Comparison of ENCODE assay signal across 29 mouse cellular contexts in genomic region chr1:182961076-182961475, GRCm38 (mm10). TPM values are rescaled to one million over a fixed set of nuclear protein-coding genes. Genes with fewer than 3 reads are reported as not detected.
DNase-seq lines count a peak whose midpoint lies in the region; ATAC-seq and TF ChIP-seq lines count a peak whose summit lies in the region.
"Had no signal": no experiment of that assay in that cellular context is flagged by ENCODE, and none has a peak within 500 bp of the region (broad histone marks: within the 10 kb centered on the region; RNA-seq: fewer than 3 reads in every experiment).

No protein-coding gene starts in this region.

- TF ChIP-seq CTCF in stomach, postnatal 0 days (IDR thresholded peaks at IDR 0.05; ENCODE audit: low read depth): no peak

- H3K4me3 ChIP-seq in kidney, embryonic 16.5 days (ENCODE audit: low read length): no peak overlapping the region
- no peak overlapping the region for H3K4me3 ChIP-seq in stomach, embryonic 16.5 days (replicated peaks; ENCODE audit: low read length)
- H3K4me3 ChIP-seq in stomach, postnatal 0 days (ENCODE audit: low read depth, low read length): no peak overlapping the region
- H3K4me3 ChIP-seq: gastrocnemius, adult 2 months; hindbrain, embryonic 13.5 days had no signal

- no peak overlapping the region for H3K27ac ChIP-seq in kidney, embryonic 16.5 days (ENCODE audit: low read length)
- peak overlapping the region; percentile 10; the same call in 1 of the 2 replicates for H3K27ac ChIP-seq in stomach, embryonic 16.5 days (ENCODE audit: low read length)
- no peak overlapping the region for H3K27ac ChIP-seq in stomach, postnatal 0 days (replicated peaks)
- H3K27ac ChIP-seq: heart, embryonic 15.5 days; hindbrain, embryonic 13.5 days; hindbrain, postnatal 0 days had no signal

- peaks cover 28% of the 10 kb centered on the region for H3K4me1 ChIP-seq in kidney, embryonic 16.5 days (ENCODE audit: insufficient read depth, low read length)
- peaks cover 14% of the 10 kb centered on the region for H3K4me1 ChIP-seq in stomach, embryonic 16.5 days (ENCODE audit: control insufficient read depth, insufficient read depth, low read length)
- 0 out of 2 replicates have a peak, but pooled peaks cover 7% of the 10 kb centered on the region for H3K4me1 ChIP-seq in stomach, postnatal 0 days (replicated peaks; ENCODE audit: control insufficient read depth, insufficient read depth)

- H3K9me3 ChIP-seq in kidney, embryonic 16.5 days (ENCODE audit: low read length): no peaks in the 10 kb centered on the region
- H3K9me3 ChIP-seq in stomach, embryonic 16.5 days (replicated peaks; ENCODE audit: control insufficient read depth, low read length): no peaks in the 10 kb centered on the region
- no peaks in the 10 kb centered on the region for H3K9me3 ChIP-seq in stomach, postnatal 0 days (ENCODE audit: control insufficient read depth, low read length)
- H3K9me3 ChIP-seq: heart, embryonic 12.5 days; heart, embryonic 15.5 days; hindbrain, embryonic 10.5 days; hindbrain, embryonic 13.5 days had no signal

- no peak for DNase-seq in kidney, postnatal 25 days
- no peak for DNase-seq in stomach, postnatal 0 days (ENCODE audit: low spot score)
- DNase-seq in R1 (ENCODE audit: low read depth, low spot score): peak; percentile 98
- no peak for DNase-seq in layer of hippocampus, postnatal 25 days (ENCODE audit: extremely low spot score in 1 of 2, low spot score in 1 of 2)
- DNase-seq in embryo, embryonic 10.5 days (ENCODE audit: low spot score): no peak
- DNase-seq: adrenal gland, adult 8-10 months; adrenal gland, postnatal 25 days; cerebellum, adult 11-12 months; cerebellum, adult 8-10 months; cerebellum, postnatal 10 days; cerebellum, postnatal 36 days; forebrain, postnatal 0 days; gastrocnemius, adult 2 months; gastrocnemius, postnatal 14 days; heart, adult 18-20 months; heart, postnatal 10 days; heart, postnatal 36 days had no signal

- no peak for TF ChIP-seq EP300 in stomach, postnatal 0 days (optimal IDR thresholded peaks at IDR 0.05)

- no peaks in the 10 kb centered on the region for H3K36me3 ChIP-seq in kidney, embryonic 16.5 days (ENCODE audit: insufficient read depth, low read length)
- H3K36me3 ChIP-seq in stomach, embryonic 16.5 days (ENCODE audit: control insufficient read depth, insufficient read depth, low read length): no peaks in the 10 kb centered on the region
- no peaks in the 10 kb centered on the region for H3K36me3 ChIP-seq in stomach, postnatal 0 days (ENCODE audit: control insufficient read depth, insufficient read depth, low read length)
- H3K36me3 ChIP-seq: G1E; heart, embryonic 12.5 days; heart, embryonic 15.5 days; hindbrain, embryonic 10.5 days; hindbrain, embryonic 13.5 days had no signal

- ATAC-seq in kidney, embryonic 16.5 days (ENCODE audit: low FRiP score, low TSS enrichment): 0 out of 2 replicates have a peak, but pooled peaks have one; percentile 21
- ATAC-seq in stomach, embryonic 16.5 days (ENCODE audit: insufficient read depth, low FRiP score): no peak
- ATAC-seq in stomach, postnatal 0 days (ENCODE audit: low FRiP score, low TSS enrichment): no peak
- ATAC-seq in erythroid progenitor cell, adult 5-6 weeks (replicated peaks; ENCODE audit: low FRiP score, poor library complexity, severe bottlenecking): no peak
- ATAC-seq: activated CD4-positive, CD25-positive, alpha-beta regulatory T cell, adult 4 months; forebrain, postnatal 0 days; inflammation-experienced regulatory T-cells, adult 6 months; Patski had no signal

- H3K4me2 ChIP-seq in kidney, embryonic 16.5 days (replicated peaks; ENCODE audit: low read depth, low read length): no peak overlapping the region
- no peak overlapping the region for H3K4me2 ChIP-seq in stomach, embryonic 16.5 days (ENCODE audit: low read depth, low read length)
- H3K4me2 ChIP-seq in stomach, postnatal 0 days (replicated peaks; ENCODE audit: low read depth): no peak overlapping the region

- H3K9ac ChIP-seq in kidney, embryonic 16.5 days (replicated peaks; ENCODE audit: low read length): no peak overlapping the region
- H3K9ac ChIP-seq in stomach, embryonic 16.5 days (ENCODE audit: low read length): no peak overlapping the region
- no peak overlapping the region for H3K9ac ChIP-seq in stomach, postnatal 0 days (ENCODE audit: low read length)
- H3K9ac ChIP-seq: forebrain, postnatal 0 days; heart, embryonic 12.5 days; heart, embryonic 15.5 days; hindbrain, embryonic 13.5 days had no signal

- no peaks in the 10 kb centered on the region for H3K27me3 ChIP-seq in kidney, embryonic 16.5 days (ENCODE audit: insufficient read depth, low read length)
- 0 out of 2 replicates have a peak, but pooled peaks cover 3% of the 10 kb centered on the region for H3K27me3 ChIP-seq in stomach, embryonic 16.5 days (ENCODE audit: control insufficient read depth, insufficient read depth, low read length)
- no peaks in the 10 kb centered on the region for H3K27me3 ChIP-seq in stomach, postnatal 0 days (ENCODE audit: control insufficient read depth, insufficient read depth, low read length)
- H3K27me3 ChIP-seq: heart, embryonic 12.5 days; heart, embryonic 15.5 days; Patski had no signal

- WGBS in kidney, embryonic 16.5 days: 68% methylated on average over 5 of the region's 5 CpGs
- 74% methylated on average over 5 of the region's 5 CpGs for WGBS in stomach, embryonic 16.5 days
- 73% methylated on average over 5 of the region's 5 CpGs for WGBS in stomach, postnatal 0 days

RNA-seq across cellular contexts. Expression of gene Tlr5, which starts 6.5 kb away (rescaled TPM):
- polyA plus RNA-seq in kidney, embryonic 16.5 days (2015; fragmentation: Nextera tagmentation; extraction: Ambion mirVana): 1.00 and 1.0 TPM in 2 replicates
- polyA plus RNA-seq in stomach, embryonic 16.5 days (2015; fragmentation: Nextera tagmentation; extraction: Ambion mirVana): 2.5 and 4.0 TPM in 2 replicates
- polyA plus RNA-seq in stomach, postnatal 0 days (2015; fragmentation: Nextera tagmentation; extraction: Ambion mirVana): 1.2 and 1.4 TPM in 2 replicates
- total RNA-seq in layer of hippocampus, postnatal 25 days (2021): under 1 TPM; 0.44 to 0.66 TPM
- 1.1 TPM in 1 of 2 replicates, not detected in the other for total RNA-seq in erythroid progenitor cell, adult 5-6 weeks (2015; ENCODE audit: low replicate concordance)
- total RNA-seq in erythroid progenitor cell, adult 5-6 weeks (2017; ENCODE audit: low replicate concordance): 0.26 TPM in 1 of 2 replicates, not detected in the other
- polyA plus RNA-seq: G1E; inflammation-experienced regulatory T-cells, adult 6 months; Patski had no signal
